Mouse (Mus musculus) brain, embryonic 14.5 days (tissue): ENCODE data around the gene Phrf1.

ENCODE experiments used
- CTCF ChIP-seq: fragments of 200-500 bp; IDR thresholded peaks from 2 replicates; pipeline ENCODE4 v1.5.1; 2012; ENCODE audit warnings: inconsistent platforms, mild to moderate bottlenecking, moderate library complexity, borderline replicate concordance; ENCODE audit not compliant: insufficient read depth, insufficient read length; ENCODE audit errors: extremely low read depth
- POLR2A ChIP-seq: fragments of 200-500 bp; IDR thresholded peaks from 2 replicates; pipeline ENCODE4 v1.6.1; 2012; ENCODE audit warnings: mild to moderate bottlenecking, inconsistent platforms, borderline replicate concordance; ENCODE audit not compliant: poor library complexity, insufficient read depth, insufficient read length, severe bottlenecking; ENCODE audit errors: extremely low read depth

- TF ChIP-seq CTCF, result no peak
- TF ChIP-seq POLR2A, result no peak
These were observed 76.0 kb downstream of the Phrf1 start for GRCm38 (mm10) chr7:141304537-141304936.
